Mouse (Mus musculus) spleen, embryonic (tissue): ENCODE measurements around the gene Hoxa9.

ENCODE experiments used
- CTCF ChIA-PET: fragments of 350-600 bp; sonication (Branson Sonifier 250); formaldehyde crosslinking; loops from one replicate; lab custom pipeline; 2022; lab: Charles Lee

Hoxa9 gene

DNA sequence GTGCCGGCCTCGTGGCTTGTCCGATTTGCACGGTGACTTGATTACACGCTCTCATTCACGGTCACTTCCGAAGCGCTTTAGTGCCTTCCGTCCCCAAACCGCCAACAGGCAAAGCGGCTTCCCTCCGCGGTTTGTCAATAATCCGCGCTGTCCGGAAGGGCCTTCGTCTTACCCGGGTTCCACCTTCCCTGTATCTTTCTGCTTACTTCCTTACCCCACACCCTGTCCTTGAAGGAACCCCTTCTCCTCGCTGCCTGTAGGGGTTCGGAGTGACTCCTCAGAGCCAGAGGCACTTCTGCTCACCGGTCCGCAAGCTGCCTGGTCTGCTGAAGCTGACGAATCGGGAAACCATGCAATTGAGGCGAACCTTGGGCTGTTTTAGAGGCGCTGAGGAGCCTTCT is 15.5 kb upstream of the Hoxa9 start:
- CTCF ChIA-PET: interaction anchor here (0.6 kb wide), 1 partner anchor 16 kb away, joined by 6 read pairs; the partner anchor contains the start of gene Hoxa9

DNA sequence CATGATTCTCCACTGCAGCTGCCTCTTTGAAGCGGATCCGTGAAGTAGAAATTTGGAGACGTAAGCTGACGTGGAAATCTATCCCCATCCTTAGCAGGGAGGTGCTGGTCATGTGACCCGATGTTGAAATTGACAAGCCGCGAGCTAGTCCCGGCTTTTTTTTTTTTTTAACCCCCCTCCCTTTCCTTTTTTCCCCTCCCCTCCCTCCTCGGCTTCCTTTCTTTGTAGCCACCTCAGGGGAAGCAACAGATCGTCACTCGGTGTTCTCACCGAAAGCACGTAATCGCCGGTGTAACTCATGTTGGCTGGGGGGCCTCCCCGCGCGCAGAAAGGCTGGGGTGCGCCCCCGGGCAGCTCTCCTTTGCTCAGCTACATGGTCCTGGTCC is 14.9 kb upstream of the Hoxa9 start, which contains the start of gene Hoxa11:
Gene Hoxa11, minus strand, starts transcription at position 54 of the 386 bp plus-strand sequence.
- CTCF ChIA-PET: interaction anchor here (0.5 to 0.6 kb wide), 3 partner anchors 11 to 655 kb away, joined by 3 read pairs; no protein-coding TSS in a partner anchor

DNA sequence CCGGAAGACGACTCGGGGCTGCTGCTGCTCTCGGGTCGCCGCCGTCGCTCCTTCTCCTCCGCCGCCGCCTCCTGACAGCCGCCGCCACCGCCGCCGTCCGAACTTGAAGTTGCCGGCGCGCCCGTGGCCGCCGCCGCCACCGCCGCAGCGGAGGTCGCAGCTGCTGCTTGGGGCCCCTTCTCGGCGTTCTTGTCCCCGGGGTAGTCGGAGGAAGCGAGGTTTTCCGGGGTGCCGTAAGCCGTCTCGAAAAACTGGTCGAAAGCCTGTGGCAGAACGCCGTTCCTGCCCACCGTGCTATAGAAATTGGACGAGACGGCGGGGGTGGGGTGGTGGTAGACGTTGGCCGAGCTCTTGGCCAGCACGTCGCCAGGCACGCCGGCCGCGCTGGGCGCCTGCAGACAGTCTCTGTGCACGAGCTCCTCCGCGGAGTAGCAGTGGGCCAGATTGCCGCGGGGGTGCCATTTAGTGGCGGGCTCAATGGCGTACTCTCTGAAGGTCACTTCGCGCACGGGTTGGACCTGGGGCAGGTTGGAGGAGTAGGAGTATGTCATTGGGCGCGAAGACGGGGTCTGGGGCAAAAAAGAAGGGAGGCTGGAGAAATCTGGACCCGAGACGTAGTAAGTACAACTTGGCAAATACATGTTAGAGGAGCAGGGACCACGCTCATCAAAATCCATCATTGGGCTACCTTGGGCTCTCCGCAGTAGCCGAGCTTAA is 14.3 kb upstream of the Hoxa9 start:
- CTCF ChIA-PET: interaction anchor here (0.6 to 0.7 kb wide), 3 partner anchors 11 to 925 kb away, joined by 3 read pairs; no protein-coding TSS in a partner anchor

DNA sequence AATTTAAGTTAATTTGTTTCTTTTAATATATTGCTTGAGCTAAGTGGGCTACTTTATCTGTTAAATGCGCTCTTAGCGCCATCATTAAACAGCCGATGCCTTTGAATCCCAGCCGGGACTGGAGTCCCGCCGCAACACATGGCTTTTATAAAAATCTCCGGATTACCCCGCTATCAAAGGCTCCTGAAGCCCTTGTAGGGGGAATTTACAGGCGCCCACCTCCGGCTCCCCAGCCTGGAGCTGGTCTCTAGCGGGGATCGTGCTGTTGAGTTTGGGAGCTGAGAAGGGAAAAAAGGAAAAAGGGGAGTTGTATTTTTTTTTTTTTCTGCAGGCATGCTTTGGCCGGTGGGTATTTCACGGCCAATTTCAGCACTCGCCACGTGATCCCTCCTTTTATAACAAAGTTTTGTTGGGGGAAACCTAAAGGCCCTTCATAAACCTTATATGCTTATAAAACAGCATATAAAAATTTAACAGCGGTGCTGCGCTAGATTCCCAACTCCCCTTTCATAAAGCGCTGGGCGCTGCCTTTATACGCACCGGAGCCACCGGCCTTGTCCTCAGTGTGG is 13.7 kb upstream of the Hoxa9 start:
- CTCF ChIA-PET: interaction anchor here (0.7 kb wide), 3 partner anchors 34 to 1309 kb away, joined by 3 to 11 read pairs (median 3); no protein-coding TSS in a partner anchor

DNA sequence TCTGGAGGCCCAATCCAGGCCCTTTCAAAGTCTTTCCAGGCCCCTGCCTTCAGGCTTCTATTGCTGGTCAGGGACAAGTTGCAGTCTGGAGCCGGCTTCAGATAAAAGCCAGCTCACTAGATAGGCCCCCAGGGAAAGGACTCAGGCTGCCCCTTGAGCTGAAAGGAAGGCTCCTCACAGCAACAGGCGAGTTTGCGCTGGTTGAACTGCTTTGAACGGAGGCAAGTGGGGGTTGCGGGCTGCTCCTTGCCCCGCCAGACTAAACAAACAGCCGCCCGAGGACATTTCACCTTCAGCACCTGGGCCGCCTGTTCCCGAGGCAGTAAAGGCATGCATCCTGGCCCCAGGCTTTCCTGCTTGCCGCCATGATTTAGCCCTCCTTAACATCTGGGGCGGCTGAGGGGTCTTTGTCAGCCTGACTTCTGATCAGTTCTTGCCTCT is 12.8 kb upstream of the Hoxa9 start:
- CTCF ChIA-PET: no interaction called here

DNA sequence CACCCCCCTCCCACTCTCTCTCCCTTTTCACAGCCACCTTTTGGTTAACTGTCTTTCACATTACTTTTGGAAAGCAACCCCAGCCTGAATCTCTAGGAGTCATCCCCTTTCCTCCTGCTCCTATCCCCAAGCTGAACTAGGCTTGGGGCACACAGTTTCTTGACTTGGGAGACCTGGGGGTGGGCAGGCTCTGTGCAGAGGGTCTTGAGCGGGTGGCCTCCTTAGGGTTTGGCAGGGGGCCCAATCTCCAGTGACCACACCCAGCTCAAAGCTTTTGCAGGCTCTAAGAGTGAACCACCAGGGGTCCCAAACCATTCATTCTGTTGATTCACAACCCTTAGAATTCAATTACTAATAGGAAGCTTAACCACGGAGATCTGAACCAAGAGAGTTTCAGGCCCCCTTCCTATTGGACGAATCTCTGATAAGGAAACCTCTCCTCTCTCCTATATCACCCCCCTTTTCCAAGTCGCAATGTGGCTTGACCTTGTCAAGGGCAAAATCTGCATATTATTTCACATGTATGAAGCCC is 12.0 kb upstream of the Hoxa9 start:
- CTCF ChIA-PET: no interaction called here

DNA sequence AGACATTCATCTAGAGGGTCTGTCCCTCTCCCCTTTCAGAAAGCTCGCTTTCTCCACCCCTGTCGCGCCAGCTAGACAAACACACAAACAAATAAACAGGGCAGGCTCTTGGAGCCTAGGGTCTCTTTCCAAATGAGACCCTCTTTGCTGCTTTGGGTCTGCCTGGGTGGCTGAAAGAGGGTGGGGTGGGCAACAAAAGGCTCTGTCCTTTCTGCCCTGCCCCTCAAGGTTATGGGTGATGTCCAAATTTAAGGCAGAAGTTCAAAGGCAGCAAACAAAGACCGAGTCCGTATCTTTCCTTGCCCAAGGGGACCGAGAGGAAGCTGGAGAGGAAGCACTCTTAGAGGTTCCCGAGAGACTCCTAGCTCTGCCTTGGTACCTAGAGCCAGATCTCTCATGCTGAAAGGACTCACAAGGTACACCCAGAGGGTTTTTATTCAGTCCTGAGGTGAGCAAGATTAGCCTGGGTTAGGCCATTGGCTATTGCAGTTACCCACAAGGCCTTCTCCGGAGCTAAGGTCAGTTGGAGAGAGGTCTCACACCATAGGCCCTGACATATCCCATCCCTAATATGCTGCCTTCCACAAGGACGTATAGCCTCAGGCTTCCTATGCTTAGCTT is 10.2 kb upstream of the Hoxa9 start:
- CTCF ChIA-PET: interaction anchor here (0.5 to 1.4 kb wide), 7 partner anchors 12 to 1031 kb away, joined by 3 to 5 read pairs (median 3); no protein-coding TSS in a partner anchor

DNA sequence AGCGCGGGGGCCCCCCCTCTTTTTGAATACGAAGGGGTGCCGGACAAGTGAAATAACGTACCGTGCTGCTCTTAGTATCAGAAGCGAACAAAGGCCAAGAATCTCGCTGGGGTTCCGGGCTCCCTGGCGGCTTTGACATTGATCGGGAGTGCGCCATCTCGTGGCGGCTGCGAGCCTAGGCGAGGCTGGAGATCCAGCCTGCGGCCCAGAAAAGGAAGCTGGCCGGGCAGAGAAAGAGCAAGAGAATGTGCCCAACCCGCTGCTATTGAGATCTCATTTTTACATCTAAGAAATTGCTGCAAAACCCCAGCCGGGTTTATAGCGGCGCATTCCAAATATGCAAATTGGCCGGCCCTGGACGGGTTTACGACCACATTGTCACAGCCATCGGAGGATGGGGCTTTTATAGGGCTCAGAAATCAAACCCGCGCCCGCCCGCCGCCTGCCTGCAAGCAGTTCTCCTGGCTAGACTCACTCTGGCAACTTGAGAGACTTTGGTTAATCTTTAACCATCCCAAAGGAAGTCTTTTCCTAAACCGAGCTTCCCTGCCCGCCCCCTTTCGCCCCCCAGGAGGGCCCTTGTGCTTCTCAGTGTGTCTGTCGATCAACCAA is 9.6 kb upstream of the Hoxa9 start, which contains the start of gene Hoxa10:
Gene Hoxa10, minus strand, starts transcription at position 466 of the 612 bp plus-strand sequence.
- CTCF ChIA-PET: interaction anchor here (0.7 to 1.4 kb wide), 4 partner anchors 11 to 28 kb away, joined by 3 to 6 read pairs (median 4); no protein-coding TSS in a partner anchor

DNA sequence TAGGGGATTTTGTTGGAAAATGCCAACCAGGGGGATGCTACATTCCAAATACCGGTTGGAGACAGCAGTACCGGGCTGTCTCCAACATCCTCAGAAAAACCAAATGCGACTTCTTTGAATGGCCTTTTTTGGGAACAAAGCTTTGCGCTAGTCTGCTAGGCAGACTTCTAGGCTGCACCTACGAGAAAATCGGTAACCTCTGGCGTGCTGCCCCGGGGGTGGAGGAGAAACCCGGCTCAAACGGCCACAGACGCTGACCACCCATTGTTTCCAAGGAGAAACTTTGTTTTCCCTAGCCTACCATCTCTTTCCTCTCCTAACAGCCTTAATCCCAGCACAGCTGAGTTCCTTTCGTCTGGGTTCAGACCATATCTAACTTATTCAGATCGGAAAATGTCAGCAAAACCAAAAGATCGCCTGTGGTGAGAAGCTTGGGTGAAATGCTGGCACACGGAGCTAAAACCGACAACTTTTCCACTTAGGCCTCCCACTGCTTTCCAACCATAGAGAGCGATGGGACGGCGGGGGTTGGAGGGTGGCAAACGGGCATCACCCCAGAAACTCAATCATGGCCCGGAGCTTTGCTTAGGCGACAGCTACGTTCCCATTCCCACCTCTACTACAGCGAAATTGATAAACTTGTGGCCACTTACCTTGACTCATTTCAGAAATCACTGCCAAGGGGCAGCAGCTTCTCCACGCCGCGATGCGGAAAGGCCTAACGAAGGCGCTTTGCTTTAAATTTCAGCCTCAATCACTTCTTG is 8.9 kb upstream of the Hoxa9 start:
- CTCF ChIA-PET: interaction anchor here (0.6 to 1.4 kb wide), 4 partner anchors 10 to 28 kb away, joined by 3 to 6 read pairs (median 4); no protein-coding TSS in a partner anchor

DNA sequence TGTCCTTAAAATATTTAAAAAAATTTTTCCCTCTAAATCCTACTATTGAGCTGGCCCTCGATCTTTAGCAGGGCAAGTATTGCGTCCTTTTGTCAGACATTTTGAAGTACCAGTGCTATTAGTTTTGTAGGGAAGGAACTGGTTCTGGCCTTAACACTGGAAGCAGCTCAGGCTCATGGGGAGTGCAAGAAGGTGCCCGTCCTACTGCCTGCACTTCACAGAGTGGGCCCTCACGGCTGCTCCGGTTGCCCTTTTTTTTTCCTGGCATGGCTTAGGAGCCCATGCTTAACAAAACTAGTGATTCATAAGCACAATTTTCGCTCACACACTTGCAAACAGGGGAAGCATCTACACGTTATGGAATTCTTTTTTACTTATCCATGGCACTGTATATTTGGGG is 8.1 kb upstream of the Hoxa9 start:
- CTCF ChIA-PET: interaction anchor here (0.6 to 0.7 kb wide), 2 partner anchors 15 kb away, joined by 3 to 4 read pairs; no protein-coding TSS in a partner anchor

DNA sequence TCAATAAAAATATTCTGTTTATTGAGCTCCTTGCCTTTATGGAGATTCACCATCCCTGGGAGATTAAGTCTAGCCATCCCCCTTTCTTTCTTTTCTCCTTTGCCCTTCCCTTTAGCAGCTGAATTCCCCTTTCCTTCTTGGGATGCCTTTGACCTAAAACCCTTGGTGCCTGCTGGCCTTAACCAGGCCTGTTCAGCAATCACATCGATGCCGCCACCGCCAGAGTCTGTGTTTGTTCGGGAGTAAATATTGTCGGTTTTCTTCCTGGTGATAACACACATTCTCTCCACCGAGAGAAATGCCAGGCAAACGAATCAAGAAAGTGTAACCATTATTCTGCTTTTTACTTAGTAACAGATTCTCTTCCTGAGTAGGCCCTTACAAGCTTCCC is 7.3 kb upstream of the Hoxa9 start:
- CTCF ChIA-PET: no interaction called here

DNA sequence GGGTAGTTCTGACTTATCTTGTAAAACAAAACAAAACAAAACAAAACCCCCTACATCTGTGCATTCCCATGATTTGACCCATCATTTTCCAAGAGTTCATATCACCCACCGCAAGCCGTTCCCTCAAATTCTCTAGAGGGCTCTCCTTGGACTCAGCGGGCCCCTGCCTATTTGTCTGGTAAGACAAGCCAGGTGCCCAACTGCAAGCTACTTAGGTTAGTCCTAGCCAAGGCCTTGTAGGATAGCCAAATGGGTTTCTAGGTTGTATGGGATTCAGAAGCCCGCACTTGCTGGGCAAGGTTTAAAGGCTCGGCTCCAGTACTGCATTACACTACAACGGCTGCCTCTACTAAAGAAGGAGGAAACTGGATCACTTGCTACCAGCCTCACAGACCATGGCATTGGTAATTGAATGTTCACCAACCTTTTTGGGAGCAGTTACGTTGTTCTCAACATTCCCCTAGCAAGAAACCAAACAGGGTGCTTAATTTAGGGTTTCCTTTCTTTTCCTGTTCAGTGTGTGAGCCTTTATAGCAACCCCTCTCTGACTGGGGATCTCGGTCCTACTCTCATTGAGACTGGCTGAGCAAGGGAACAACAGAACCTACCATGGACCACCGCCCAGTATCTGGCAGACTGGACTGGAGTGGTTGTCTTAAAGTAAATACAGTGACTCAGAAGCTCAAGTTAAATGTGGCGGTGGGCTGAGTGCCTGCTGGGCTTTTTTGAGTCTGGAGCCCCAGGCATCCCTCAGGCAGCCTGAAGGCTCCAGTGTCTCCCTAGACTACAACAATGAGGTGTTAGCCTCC is 6.7 kb upstream of the Hoxa9 start:
- CTCF ChIA-PET: no interaction called here

DNA sequence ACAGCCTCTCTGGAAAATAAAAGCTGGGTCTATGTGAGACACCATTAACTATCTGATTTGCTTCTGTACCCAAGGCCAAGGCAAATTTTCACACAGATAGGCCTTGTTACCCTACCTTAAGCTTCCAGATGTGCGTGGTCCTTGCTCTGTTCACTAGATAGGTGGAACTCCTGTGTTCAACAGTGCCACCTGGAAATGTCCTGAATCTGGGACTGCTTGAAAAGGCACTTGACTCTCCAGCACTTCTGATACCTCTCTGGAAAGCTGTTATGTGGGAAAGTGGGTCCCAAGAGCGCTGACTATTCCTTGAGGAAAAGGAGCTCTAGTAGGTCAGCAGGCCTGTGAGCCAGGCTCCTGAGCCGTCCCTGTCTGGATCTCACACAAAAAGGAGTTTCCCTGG is 5.9 kb upstream of the Hoxa9 start:
- CTCF ChIA-PET: no interaction called here

DNA sequence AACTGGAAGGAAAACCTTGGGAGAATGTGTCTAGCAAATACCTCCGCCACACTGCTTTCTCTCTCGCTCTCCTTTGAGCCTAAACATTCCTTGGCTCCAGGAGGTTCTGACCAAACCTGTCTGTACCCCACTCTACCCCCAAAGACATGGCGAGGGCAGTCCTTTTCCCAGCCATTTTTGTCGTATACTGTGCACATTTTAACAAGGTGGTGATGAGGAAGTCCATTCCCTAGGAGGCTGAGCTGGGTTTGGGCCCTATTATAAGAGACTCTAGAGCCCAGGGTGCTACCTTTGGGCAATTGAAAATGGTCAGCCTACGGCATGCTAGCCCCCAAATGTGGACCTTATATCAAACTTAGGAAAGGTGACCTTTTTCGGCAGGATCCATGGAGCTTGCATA is 5.0 kb upstream of the Hoxa9 start:
- CTCF ChIA-PET: no interaction called here

DNA sequence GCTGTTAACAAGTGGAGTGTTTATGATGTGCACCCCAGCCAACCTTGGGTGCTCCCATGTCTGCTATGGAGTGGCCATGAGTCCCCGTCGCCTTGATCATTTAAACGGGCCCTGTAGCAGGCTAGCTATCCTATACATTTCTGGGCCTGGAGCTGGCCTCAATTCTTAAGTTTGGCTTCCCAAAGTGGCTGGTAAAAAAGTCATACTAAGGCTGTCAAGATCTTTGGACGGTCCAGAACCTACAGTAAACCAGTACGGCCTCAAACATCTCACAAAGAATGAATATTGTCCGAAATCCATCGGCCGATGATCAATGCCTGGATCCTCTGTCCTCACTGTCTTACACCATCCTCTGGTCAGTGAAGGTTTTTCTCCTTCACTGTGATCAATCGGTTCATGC is 4.4 kb upstream of the Hoxa9 start:
- CTCF ChIA-PET: no interaction called here

DNA sequence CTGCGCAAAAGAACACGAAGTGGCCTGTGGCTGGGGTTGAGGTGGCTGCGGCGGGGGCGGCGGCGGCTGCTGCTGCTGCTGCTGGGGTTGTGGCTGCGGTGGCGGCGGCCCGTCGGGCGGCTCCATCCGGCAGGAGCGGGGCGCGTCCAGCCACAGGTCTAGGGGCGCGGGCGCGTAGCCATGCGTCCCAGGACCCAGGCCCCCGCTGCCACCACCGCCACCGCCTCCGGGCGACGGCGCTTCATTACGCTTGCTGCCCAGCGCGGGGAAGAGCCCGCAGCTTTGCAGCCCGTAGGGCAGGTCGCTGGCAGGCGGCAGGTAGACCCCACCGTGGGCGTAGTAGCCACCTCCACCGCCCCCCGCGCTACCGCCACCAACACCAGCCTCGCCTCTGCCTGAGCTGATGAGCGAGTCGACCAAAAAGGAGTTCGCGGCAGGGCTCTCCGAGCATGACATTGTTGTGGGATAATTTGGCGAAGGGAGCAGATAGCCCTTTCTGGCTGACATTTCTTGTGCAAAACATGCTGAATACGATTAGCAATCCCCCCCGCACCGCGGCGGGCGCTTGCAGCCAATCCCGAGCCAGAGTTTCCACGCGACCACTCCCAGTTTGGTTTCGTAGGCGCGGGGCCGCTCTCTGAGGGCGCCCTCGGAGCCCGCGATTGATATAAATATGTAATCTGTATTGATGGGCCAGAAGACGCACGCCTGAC is 3.7 kb upstream of the Hoxa9 start:
- CTCF ChIA-PET: interaction anchor here (0.5 to 0.9 kb wide), 2 partner anchors 14 to 55 kb away, joined by 3 to 11 read pairs; no protein-coding TSS in a partner anchor

DNA sequence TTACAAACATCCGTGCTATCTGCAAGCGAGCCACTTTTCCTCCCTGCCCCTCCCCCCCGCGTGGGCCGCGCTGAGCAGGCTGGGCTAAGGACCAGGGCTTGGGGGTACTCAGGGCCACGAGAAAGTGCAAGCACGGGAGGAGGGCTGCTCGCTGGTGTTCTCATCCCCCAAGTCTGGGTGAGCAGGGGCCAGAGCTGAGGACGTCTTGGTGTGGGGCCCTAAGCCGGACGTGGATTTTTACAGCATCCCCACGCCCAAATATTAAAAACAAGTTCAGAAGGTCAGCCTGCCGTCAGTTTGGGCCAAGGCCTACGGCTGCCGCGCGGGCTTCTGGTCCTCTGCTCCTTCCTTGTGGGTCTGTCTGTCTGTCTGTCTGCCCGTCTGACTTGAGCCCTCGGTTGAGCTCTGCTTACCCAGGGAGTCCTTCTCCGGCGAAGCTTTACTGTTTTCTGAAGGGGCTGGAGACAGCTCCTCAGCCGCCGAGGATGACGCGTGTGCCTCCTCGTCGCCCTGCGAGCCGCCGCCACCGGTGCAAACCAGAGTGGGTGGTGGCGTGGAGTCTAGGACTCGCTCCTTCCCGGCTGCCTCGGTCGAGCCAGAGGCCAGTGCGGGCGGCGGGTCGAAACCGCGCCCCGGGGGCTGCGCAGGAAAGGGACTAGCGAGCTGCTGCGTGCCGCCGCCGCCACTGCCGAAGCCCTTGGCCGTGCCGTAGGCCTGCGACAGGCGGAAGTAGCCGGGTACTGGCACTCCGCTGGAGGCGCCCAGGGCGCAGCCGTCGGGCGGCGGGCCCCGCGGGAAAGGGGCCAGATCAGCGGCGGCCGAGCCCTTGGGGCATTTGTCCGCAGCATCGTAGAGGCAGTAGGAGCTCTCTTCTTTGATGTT is 2.9 kb upstream of the Hoxa9 start:
- CTCF ChIA-PET: interaction anchor here (0.5 to 0.9 kb wide), 3 partner anchors 11 to 55 kb away, joined by 3 to 11 read pairs (median 3); no protein-coding TSS in a partner anchor
